Mouse (Mus musculus) liver, embryonic 14.5 days (tissue): Measurements from ENCODE around the gene Ube4b.

ENCODE experiments used
- CTCF ChIP-seq: IDR thresholded peaks from 2 replicates; pipeline ENCODE4 v1.5.1; 2016; ENCODE audit warnings: antibody characterized with exemption, low read depth, control low read depth
- EP300 ChIP-seq: IDR thresholded peaks from 2 replicates; pipeline ENCODE4 v1.6.1; 2016; ENCODE audit warnings: antibody characterized with exemption, low read depth

DNA sequence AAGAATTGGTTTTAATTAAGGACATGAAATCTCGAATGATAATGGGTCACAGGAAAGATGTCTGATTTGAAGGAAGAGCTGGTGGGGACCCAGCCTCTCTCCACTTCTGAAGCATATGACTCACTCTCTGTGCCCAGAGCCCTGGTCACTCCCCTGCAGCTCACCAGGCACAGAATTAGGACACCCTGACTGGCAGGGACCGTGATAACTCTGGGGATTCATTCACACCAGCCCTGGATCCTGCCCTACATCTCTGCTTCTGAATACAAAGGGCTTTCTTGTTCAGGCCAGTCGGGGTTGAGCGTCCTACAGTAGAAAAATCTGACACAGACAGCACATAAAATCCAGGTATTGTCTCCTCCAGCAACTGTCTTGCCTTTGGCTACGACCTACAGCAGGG, 32.0 kb upstream of the Ube4b start:
- no peak for TF ChIP-seq CTCF
- TF ChIP-seq EP300 = no peak
